Mouse (Mus musculus): ENCODE results near the gene Mpig6b.

The Mpig6b gene

GRCm38 (mm10) chr17:35066084-35066483, at the start of gene Mpig6b:
Mpig6b (minus strand) TSS chr17:35066184.
- no peak for DNase-seq

- peak; percentile 77 for DNase-seq
Measured at GRCm38 (mm10) chr17:35115046-35116019, 49.3 kb upstream of the Mpig6b start, which contains the start of gene Ly6g5b. Ly6g5b (minus strand) TSS chr17:35115428.

GRCm38 (mm10) chr17:35111774-35112173, 45.8 kb upstream of the Mpig6b start:
- DNase-seq = no peak

- no peak for DNase-seq
Measured at GRCm38 (mm10) chr17:35108097-35108496, 42.1 kb upstream of the Mpig6b start, which contains the start of gene Ly6g5c. Ly6g5c (plus strand) TSS chr17:35108279.

GRCm38 (mm10) chr17:35106522-35106921, 40.5 kb upstream of the Mpig6b start:
- DNase-seq = no peak

- DNase-seq = peak; percentile 68
Measured at GRCm38 (mm10) chr17:35105740-35106389, 39.9 kb upstream of the Mpig6b start.

- DNase-seq = no peak
Measured at GRCm38 (mm10) chr17:35104754-35105153, 38.8 kb upstream of the Mpig6b start.

- no peak for DNase-seq
Measured at GRCm38 (mm10) chr17:35104079-35104478, 38.1 kb upstream of the Mpig6b start.

- DNase-seq = no peak
Measured at GRCm38 (mm10) chr17:35103221-35103690, 37.3 kb upstream of the Mpig6b start.

- DNase-seq = no peak
Measured at GRCm38 (mm10) chr17:35102299-35102698, 36.3 kb upstream of the Mpig6b start.

GRCm38 (mm10) chr17:35101161-35101560, 35.2 kb upstream of the Mpig6b start:
- no peak for DNase-seq

GRCm38 (mm10) chr17:35100196-35100765, 34.3 kb upstream of the Mpig6b start:
- no peak for DNase-seq

- DNase-seq = peak; percentile 64
Measured at GRCm38 (mm10) chr17:35097164-35097655, 31.2 kb upstream of the Mpig6b start.

- no peak for DNase-seq
Measured at GRCm38 (mm10) chr17:35096597-35096996, 30.6 kb upstream of the Mpig6b start.

GRCm38 (mm10) chr17:35094475-35095365, 28.7 kb upstream of the Mpig6b start:
- no peak for DNase-seq

GRCm38 (mm10) chr17:35092403-35093198, 26.6 kb upstream of the Mpig6b start:
- DNase-seq = no peak

GRCm38 (mm10) chr17:35090166-35090932, 24.4 kb upstream of the Mpig6b start:
- DNase-seq = no peak

GRCm38 (mm10) chr17:35088825-35089644, 23.1 kb upstream of the Mpig6b start, which contains the start of gene Abhd16a:
Abhd16a (plus strand) TSS chr17:35089263.
- peak; percentile 95 for DNase-seq

- peak; percentile 49 for DNase-seq
Measured at GRCm38 (mm10) chr17:35088151-35088550, 22.2 kb upstream of the Mpig6b start.
